Mouse (Mus musculus): ENCODE results near the gene Slc8a3. TPM values are rescaled to one million over a fixed set of nuclear protein-coding genes. Genes with fewer than 3 reads are reported as not detected.

The Slc8a3 gene
- total RNA-seq, 4 experiments from 2014 or later: 1.1 to 2.2 (median 1.9) TPM

Small RNA genes lying within 50 kb of the gene (microRNA-seq; reads per million reads assigned to microRNA genes)
- 7.0 to 11.2 reads per million in 2 experiments for gene Mir3067

Other genes with a start within 250 kb of the Slc8a3 start
- 1 to 10 TPM; 1.1 to 6.0 (median 3.1) TPM for gene Gm4787, start 46.3 kb upstream of the Slc8a3 start, total RNA-seq (2022)
- 1 to 10 TPM; 1.8 to 6.3 (median 2.9) TPM for gene Adam4, start 88.8 kb upstream of the Slc8a3 start, total RNA-seq (2022)
- gene Cox16, start 151.9 kb upstream of the Slc8a3 start, total RNA-seq (2022): 100 to 1,000 TPM in 1 of 4 experiments, 10 to 100 TPM in 3; 77.2 to 106 (median 91.9) TPM
- 10 to 100 TPM; 35.1 to 44.2 (median 39.5) TPM for gene Gm20498, start 199.7 kb upstream of the Slc8a3 start, total RNA-seq (2022)
- 10 to 100 TPM; 29.3 to 38.4 (median 35.3) TPM for gene Synj2bp, start 199.7 kb upstream of the Slc8a3 start, total RNA-seq (2022)
- gene Adam21, start 235.3 kb upstream of the Slc8a3 start, total RNA-seq (2022): under 1 TPM in 2 of 4 experiments, not detected in 2; 0.09 to 0.43 TPM

Measured in adrenal gland, adult 8-10 months (tissue).